Mouse (Mus musculus) heart, embryonic 11.5 days (tissue): ENCODE data around the gene Ntn1. TPM values are rescaled to one million over a fixed set of nuclear protein-coding genes. Genes with fewer than 3 reads are reported as not detected.
A peak's percentile ranks its signal among the peaks of the same experiment; 100 is the strongest.

Experiments
- ATAC-seq: fragments of 200-750 bp; cut with Nextera tagmentation; replicated peaks from 2 replicates; pipeline ENCODE4 v1.8.0; 2017; ENCODE audit warnings: moderate library complexity; ENCODE audit not compliant: insufficient number of reproducible peaks, low FRiP score, low TSS enrichment
- H3K27ac ChIP-seq: fragments of 300-500 bp; sonication (generic); 2 replicates; pipeline ENCODE4 v1.5.1; 2014; ENCODE audit warnings: mild to moderate bottlenecking, low read depth, low read length
- H3K27me3 ChIP-seq: fragments of 300-500 bp; sonication (generic); 2 replicates; pipeline ENCODE4 v1.6.1; 2014; ENCODE audit warnings: mild to moderate bottlenecking, low read length, mixed read lengths; ENCODE audit not compliant: control insufficient read depth, insufficient read depth
- H3K36me3 ChIP-seq: fragments of 300-500 bp; sonication (generic); 2 replicates; pipeline ENCODE4 v1.6.1; 2014; ENCODE audit warnings: mild to moderate bottlenecking, low read length, moderate library complexity, mixed read lengths; ENCODE audit not compliant: control insufficient read depth, insufficient read depth
- H3K4me1 ChIP-seq: fragments of 300-500 bp; sonication (generic); 2 replicates; pipeline ENCODE4 v1.6.1; 2014; ENCODE audit warnings: low read length; ENCODE audit not compliant: control insufficient read depth, insufficient read depth
- H3K4me2 ChIP-seq: fragments of 300-500 bp; sonication (generic); 2 replicates; pipeline ENCODE4 v1.6.1; 2014; ENCODE audit warnings: mild to moderate bottlenecking, moderate library complexity
- H3K4me3 ChIP-seq: fragments of 300-500 bp; sonication (generic); 2 replicates; pipeline ENCODE4 v1.5.1; 2014; ENCODE audit warnings: low read depth, low read length
- H3K9ac ChIP-seq: fragments of 300-500 bp; sonication (generic); 2 replicates; pipeline ENCODE4 v1.6.1; 2014; ENCODE audit warnings: mild to moderate bottlenecking, low read depth, low read length, moderate library complexity
- H3K9me3 ChIP-seq: fragments of 300-500 bp; sonication (generic); replicated peaks from 2 replicates; pipeline ENCODE4 v1.6.1; 2016; ENCODE audit warnings: low read length; ENCODE audit not compliant: control insufficient read depth
- WGBS: fragments of 180-500 bp; shearing (Covaris S2); extraction: QIAGEN DNeasy Blood & Tissue Kit; methylation state at CpG from one replicate; pipeline ENCODE4 v1.1.7; 2014; ENCODE audit not compliant: insufficient replicate concordance; 5-methylcytosine and 5-hydroxymethylcytosine counted together
- polyA plus RNA-seq: library from polyadenylated mRNA; unstranded; fragments of >200 nt; fragmentation: Nextera tagmentation; extraction: Ambion mirVana; gene quantifications from 2 replicates; pipeline ENCODE4 v1.2.1, GENCODE M21; 2014

Ntn1 gene
- polyA plus RNA-seq = 6.1 and 6.8 TPM in 2 replicates

DNA sequence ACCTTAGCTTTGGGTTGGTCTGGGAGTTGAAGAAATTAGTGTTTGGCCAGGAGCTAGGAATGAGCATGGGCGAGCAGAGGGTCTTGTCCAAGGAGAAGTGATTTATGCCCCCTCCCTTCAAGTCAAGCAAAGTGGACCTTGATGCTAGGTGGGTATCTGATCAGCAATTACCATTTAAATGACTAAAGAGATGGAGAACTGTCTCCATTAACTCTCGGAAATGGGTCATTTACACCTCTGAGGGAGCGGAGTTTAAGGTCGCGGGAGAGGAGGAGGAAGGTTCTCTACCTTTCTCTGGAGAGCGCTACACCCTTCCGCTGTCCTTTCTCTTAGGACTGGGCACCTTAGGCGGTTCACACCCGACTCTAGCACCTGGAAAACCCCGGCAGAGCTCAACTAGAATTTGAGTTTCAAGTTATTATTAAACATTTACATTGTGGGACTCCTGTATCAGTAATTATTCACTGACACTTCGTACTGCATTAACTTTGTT, at the start of gene Ntn1:
Gene Ntn1, minus strand, starts transcription at position 97 of the 493 bp plus-strand sequence.
- no peak for ATAC-seq
- H3K27ac ChIP-seq = no peak within 1 kb of the TSS
- peaks cover 7% of the 10 kb centered on the region; the same call in 1 of the 2 replicates for H3K4me1 ChIP-seq
- H3K4me3 ChIP-seq = peak within 1 kb of the TSS; percentile 50
- peak within 1 kb of the TSS; percentile 88 for H3K4me2 ChIP-seq
- H3K27me3 ChIP-seq = peaks cover 71% of the 10 kb centered on the region
- H3K9ac ChIP-seq = peak within 1 kb of the TSS; percentile 29
- H3K9me3 ChIP-seq = no peaks in the 10 kb centered on the region
- 5% methylated on average over 11 of the region's 11 CpGs for WGBS
- H3K36me3 ChIP-seq = no peaks in the 10 kb centered on the region

DNA sequence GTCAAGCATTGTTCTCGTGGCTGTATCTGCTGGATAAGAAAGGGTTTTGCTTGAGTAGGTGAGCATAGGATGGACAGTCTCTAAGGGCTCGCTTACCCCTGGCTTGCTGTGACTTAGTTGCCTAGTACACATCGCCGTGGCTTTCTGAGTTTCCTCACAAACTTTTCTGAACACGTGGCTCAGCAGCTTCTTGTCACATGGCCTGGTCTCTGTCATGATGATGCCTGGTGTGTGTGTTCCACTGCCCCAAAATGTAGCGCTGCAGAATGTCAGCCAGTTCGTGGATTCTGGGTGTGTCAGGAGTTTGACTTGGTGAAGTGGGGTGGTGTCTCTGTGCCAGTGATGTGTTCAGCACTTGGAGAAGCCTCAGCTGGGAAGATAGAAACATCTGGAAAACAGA, 47.7 kb upstream of the Ntn1 start:
- 0 out of 2 replicates have a peak, but pooled peaks cover 7% of the 10 kb centered on the region for H3K27me3 ChIP-seq
- no peak overlapping the region for H3K9ac ChIP-seq
- H3K4me2 ChIP-seq = no peak overlapping the region
- no peaks in the 10 kb centered on the region for H3K9me3 ChIP-seq
- 0 out of 2 replicates have a peak, but pooled peaks cover 4% of the 10 kb centered on the region for H3K4me1 ChIP-seq
- ATAC-seq = no peak
- WGBS = 75% methylated on average over 7 of the region's 7 CpGs
- H3K4me3 ChIP-seq = no peak overlapping the region
- no peaks in the 10 kb centered on the region for H3K36me3 ChIP-seq
- no peak overlapping the region for H3K27ac ChIP-seq

DNA sequence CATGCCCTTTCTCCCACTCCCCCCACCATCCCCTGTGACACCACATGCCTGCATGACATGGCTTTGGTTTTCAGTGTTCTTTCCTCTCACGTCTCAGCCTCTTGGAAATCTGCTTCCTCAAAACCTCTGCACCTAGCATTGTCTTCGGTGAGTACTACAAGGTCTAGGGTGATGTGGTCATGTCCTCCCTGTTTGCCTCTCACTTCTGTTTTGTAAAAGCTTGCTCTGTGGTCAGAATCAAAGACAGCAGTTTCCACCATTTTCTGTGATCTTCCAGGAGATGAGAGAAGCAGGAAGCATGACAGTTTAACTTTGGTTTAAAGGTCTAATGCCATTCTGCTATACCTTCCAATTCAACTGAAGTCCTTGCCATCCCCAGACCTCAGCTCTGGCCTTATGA, 46.6 kb upstream of the Ntn1 start:
- Histone ChIP-seq H3K4me3 (no peak overlapping the region), H3K27ac (no peak overlapping the region), H3K9me3 (no peaks in the 10 kb centered on the region), H3K27me3 (0 out of 2 replicates have a peak, but pooled peaks cover 7% of the 10 kb centered on the region), H3K4me1 (0 out of 2 replicates have a peak, but pooled peaks cover 4% of the 10 kb centered on the region), H3K9ac (no peak overlapping the region), H3K36me3 (no peaks in the 10 kb centered on the region), H3K4me2 (no peak overlapping the region)
- 72% methylated on average over 2 of the region's 2 CpGs for WGBS
- no peak for ATAC-seq

DNA sequence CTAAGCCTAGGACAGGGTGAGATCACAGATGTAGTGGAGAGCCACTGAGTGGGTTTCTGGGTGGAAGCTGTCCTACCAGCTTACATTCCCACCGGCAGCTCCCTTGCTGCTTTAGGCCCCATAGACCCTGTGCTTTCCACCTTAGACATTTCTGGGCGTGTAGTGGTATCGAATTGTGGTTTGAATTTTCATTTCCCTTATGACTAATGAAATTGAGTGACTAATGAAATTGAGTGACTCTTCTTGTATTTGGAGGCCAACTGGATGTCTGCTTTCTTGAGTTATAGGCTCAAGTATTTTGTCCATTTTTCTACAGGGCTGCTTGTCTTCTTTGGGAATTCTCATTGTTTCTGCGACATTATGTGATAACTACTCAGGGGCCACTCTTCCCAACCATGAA, 45.9 kb upstream of the Ntn1 start:
- no peak overlapping the region for H3K9ac ChIP-seq
- 0 out of 2 replicates have a peak, but pooled peaks cover 4% of the 10 kb centered on the region for H3K4me1 ChIP-seq
- no peaks in the 10 kb centered on the region for H3K9me3 ChIP-seq
- no peak for ATAC-seq
- H3K27ac ChIP-seq = no peak overlapping the region
- no peak overlapping the region for H3K4me3 ChIP-seq
- no peaks in the 10 kb centered on the region for H3K36me3 ChIP-seq
- WGBS = 86% methylated on average over 4 of the region's 4 CpGs
- H3K4me2 ChIP-seq = no peak overlapping the region
- H3K27me3 ChIP-seq = 0 out of 2 replicates have a peak, but pooled peaks cover 7% of the 10 kb centered on the region

DNA sequence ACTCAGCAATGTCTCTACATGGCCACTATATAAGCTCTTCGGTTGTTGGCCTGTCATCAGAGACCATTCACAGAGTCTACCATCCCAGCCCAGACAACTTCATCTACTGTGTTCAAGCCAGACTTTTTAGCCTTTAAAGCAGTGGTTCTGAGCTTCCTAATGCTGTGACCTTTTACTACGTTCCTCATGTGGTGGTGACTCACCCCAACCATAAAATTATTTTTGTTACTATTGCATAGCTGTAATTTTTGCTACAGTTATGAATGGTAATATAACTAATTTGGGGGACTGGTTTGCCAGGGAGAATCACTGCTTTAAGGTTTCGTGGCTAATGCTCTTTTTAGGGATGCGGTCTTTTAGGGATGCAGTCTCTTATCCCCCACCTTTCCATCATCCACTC, 45.3 kb upstream of the Ntn1 start:
- ATAC-seq = no peak
- Histone ChIP-seq H3K9me3 (no peaks in the 10 kb centered on the region), H3K4me2 (no peak overlapping the region), H3K27me3 (peaks cover 7% of the 10 kb centered on the region; the same call in 1 of the 2 replicates), H3K36me3 (no peaks in the 10 kb centered on the region), H3K4me3 (no peak overlapping the region), H3K9ac (no peak overlapping the region), H3K27ac (no peak overlapping the region), H3K4me1 (0 out of 2 replicates have a peak, but pooled peaks cover under 1% of the 10 kb centered on the region)
- 80% methylated on average over 4 of the region's 4 CpGs for WGBS

DNA sequence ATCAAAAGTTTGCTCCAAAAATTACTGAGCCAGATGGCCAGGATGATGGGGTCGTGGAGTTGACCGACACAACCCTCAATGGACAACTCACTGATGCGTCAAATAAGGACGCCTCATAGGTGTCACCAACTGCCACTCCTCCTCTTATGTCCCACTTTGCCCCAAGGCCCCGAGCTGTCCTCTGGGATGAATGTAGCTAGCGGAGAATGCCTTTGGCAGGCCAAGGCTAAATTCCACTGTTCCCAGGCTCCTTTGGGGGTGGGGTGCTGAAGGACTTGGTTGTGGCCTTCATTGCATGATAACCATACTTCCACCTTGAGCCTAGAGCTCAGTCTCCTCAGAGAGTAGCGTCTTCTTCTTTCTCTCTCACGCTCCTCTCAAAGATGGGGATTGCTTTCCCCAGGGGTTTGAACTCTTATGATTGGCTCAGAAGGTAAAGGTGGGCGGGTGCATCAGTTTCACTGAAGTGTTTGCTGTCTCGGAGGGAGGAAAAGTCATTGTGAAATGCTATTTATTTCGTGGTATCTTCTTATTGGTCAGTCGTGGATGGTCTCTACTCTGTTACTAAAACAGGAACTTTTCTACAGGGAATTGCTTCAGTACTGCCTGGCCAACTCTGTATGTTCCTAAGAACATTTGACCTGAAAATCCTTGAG, 42.5 kb upstream of the Ntn1 start:
- Histone ChIP-seq H3K27ac (no peak overlapping the region), H3K4me3 (no peak overlapping the region), H3K4me2 (no peak overlapping the region), H3K4me1 (no peaks in the 10 kb centered on the region), H3K9ac (no peak overlapping the region), H3K36me3 (no peaks in the 10 kb centered on the region), H3K9me3 (no peaks in the 10 kb centered on the region), H3K27me3 (peaks cover 11% of the 10 kb centered on the region)
- 68% methylated on average over 12 of the region's 12 CpGs for WGBS
- ATAC-seq = no peak

DNA sequence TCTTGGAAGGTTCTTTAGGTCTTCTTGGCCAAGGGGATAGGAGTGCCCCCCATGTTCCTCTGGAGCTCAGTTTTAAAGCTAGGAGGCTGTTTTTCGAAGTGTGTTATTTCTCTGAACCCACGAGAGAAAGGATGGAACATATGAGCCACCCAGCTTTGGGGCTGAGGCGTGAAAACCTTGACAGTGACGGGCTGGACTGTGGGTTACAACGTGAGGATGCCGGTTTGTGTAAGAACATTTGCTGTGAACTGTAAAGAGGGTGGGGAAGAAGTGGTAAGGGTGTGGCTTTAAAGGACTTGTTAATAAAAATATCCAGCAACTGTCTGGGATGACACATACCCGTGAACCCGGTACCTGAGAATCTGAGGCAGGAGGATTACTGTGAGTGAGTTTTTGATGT, 41.7 kb upstream of the Ntn1 start:
- Histone ChIP-seq H3K36me3 (no peaks in the 10 kb centered on the region), H3K27me3 (peaks cover 11% of the 10 kb centered on the region), H3K9me3 (no peaks in the 10 kb centered on the region), H3K27ac (no peak overlapping the region), H3K4me1 (no peaks in the 10 kb centered on the region), H3K4me2 (no peak overlapping the region), H3K9ac (no peak overlapping the region), H3K4me3 (no peak overlapping the region)
- 78% methylated on average over 8 of the region's 8 CpGs for WGBS
- ATAC-seq = no peak

DNA sequence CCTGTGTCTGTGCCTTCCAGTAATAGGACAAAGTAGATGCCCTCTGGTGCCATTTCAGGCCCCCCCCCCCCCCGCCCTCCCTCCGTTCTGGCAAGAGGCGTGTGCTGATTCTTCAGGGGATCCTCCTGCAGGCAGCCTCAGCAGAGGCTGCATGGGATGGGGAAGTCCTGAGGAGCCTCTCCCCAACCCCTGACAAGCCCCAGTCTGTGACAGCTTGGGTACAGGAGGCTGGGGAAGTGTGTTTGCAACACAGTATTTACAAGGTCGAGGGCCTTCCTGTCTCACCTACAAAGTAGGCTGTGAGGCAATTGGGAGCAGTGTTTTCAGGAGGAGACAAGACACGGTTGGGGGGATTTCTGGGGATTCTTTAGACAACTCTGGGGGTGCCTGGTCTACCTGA, 40.3 kb upstream of the Ntn1 start:
- Histone ChIP-seq H3K9me3 (no peaks in the 10 kb centered on the region), H3K27me3 (peaks cover 11% of the 10 kb centered on the region), H3K36me3 (no peaks in the 10 kb centered on the region), H3K4me2 (no peak overlapping the region), H3K4me1 (no peaks in the 10 kb centered on the region), H3K9ac (no peak overlapping the region), H3K4me3 (no peak overlapping the region), H3K27ac (no peak overlapping the region)
- 45% methylated on average over 2 of the region's 5 CpGs for WGBS
- ATAC-seq = no peak

DNA sequence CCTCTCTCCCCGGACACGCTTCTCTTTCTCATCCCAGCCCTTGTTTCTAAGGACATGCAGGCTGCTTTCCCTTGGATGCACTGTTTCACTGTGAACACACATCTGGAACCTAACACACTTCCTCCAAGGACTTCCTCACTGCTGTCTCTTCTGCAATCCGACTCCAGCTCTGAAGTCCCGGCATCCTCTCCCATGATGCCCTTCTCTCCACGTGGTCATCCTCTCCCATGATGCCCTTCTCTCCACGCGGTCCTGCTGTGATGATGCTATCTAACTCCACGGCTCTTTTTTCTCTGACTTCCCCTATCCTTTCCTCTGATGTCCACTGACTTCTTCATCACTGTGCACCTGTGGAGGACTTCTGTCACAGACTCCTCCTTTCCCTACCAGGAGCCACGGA, 39.5 kb upstream of the Ntn1 start:
- 81% methylated on average over 9 of the region's 9 CpGs for WGBS
- H3K9me3 ChIP-seq = no peaks in the 10 kb centered on the region

More for the DNA sequence above, 39.5 kb upstream of the Ntn1 start:
- ATAC-seq = no peak
- H3K4me1 ChIP-seq = no peaks in the 10 kb centered on the region
- H3K4me3 ChIP-seq = no peak overlapping the region
- H3K4me2 ChIP-seq = no peak overlapping the region
- peaks cover 11% of the 10 kb centered on the region for H3K27me3 ChIP-seq
- no peak overlapping the region for H3K9ac ChIP-seq
- H3K36me3 ChIP-seq = no peaks in the 10 kb centered on the region
- no peak overlapping the region for H3K27ac ChIP-seq
